ENCODE assay signal across 17 mouse cellular contexts in genomic region chrX:160426486-160426885, GRCm38 (mm10). TPM values are rescaled to one million over a fixed set of nuclear protein-coding genes. Genes with fewer than 3 reads are reported as not detected.
DNase-seq lines count a peak whose midpoint lies in the region; ATAC-seq and TF ChIP-seq lines count a peak whose summit lies in the region.
"Had no signal": no experiment of that assay in that cellular context is flagged by ENCODE, and none has a peak within 500 bp of the region (broad histone marks: within the 10 kb centered on the region; RNA-seq: fewer than 3 reads in every experiment).

No protein-coding gene starts in this region.

- H3K9me3 ChIP-seq in kidney, postnatal 0 days (replicated peaks; ENCODE audit: low read length), result no peaks in the 10 kb centered on the region
- H3K9me3 ChIP-seq in lung, postnatal 0 days (ENCODE audit: low read length), result no peaks in the 10 kb centered on the region
- H3K9me3 ChIP-seq: embryonic facial prominence, embryonic 12.5 days; hindbrain, embryonic 12.5 days; megakaryocyte, embryonic 14.5 days; midbrain, embryonic 15.5 days had no signal

- H3K27me3 ChIP-seq in kidney, postnatal 0 days (ENCODE audit: insufficient read depth, low read length), result no peaks in the 10 kb centered on the region
- H3K27me3 ChIP-seq in lung, postnatal 0 days (replicated peaks; ENCODE audit: insufficient read depth, low read length), result no peaks in the 10 kb centered on the region

- no peaks in the 10 kb centered on the region for H3K4me1 ChIP-seq in kidney, postnatal 0 days (replicated peaks; ENCODE audit: insufficient read depth, low read length)
- no peaks in the 10 kb centered on the region for H3K4me1 ChIP-seq in lung, postnatal 0 days (ENCODE audit: insufficient read depth, low read depth, low read length)
- H3K4me1 ChIP-seq: embryonic facial prominence, embryonic 12.5 days; hindbrain, embryonic 12.5 days; megakaryocyte, embryonic 14.5 days; midbrain, embryonic 15.5 days had no signal

- peak; percentile 63 for TF ChIP-seq EP300 in lung, postnatal 0 days (IDR thresholded peaks at IDR 0.05)

- DNase-seq in adrenal gland, adult 2 months, result peak; percentile 33
- DNase-seq in adrenal gland, postnatal 25 days, result no peak
- DNase-seq in kidney, adult 11 months, result peak; percentile 73
- DNase-seq in kidney, postnatal 0 days (ENCODE audit: low spot score), result peak; percentile 46
- DNase-seq in lung, postnatal 0 days (ENCODE audit: low spot score), result peak; percentile 49
- DNase-seq in embryo, embryonic 11 days, result no peak
- DNase-seq in layer of hippocampus, adult 18-20 months (ENCODE audit: low spot score in 2 of 2), result no peak
- DNase-seq in cerebellum, postnatal 25 days, result no peak
- DNase-seq: cerebellum, adult 11-12 months; gastrocnemius, postnatal 10 days; right cerebral cortex, postnatal 4 days; thymus, postnatal 25 days had no signal

- H3K4me3 ChIP-seq in kidney, postnatal 0 days (replicated peaks; ENCODE audit: low read depth, low read length), result no peak overlapping the region
- no peak overlapping the region for H3K4me3 ChIP-seq in lung, postnatal 0 days (ENCODE audit: low read depth, low read length)
- H3K4me3 ChIP-seq: embryonic facial prominence, embryonic 12.5 days; hindbrain, embryonic 12.5 days; megakaryocyte, embryonic 14.5 days; midbrain, embryonic 15.5 days had no signal

- no peak overlapping the region for H3K9ac ChIP-seq in kidney, postnatal 0 days (ENCODE audit: low read depth, low read length)
- H3K9ac ChIP-seq in lung, postnatal 0 days (replicated peaks; ENCODE audit: low read depth), result no peak overlapping the region
- H3K9ac ChIP-seq: embryonic facial prominence, embryonic 12.5 days; hindbrain, embryonic 12.5 days; midbrain, embryonic 15.5 days had no signal

- no peak overlapping the region for H3K4me2 ChIP-seq in kidney, postnatal 0 days (ENCODE audit: low read length)
- no peak overlapping the region for H3K4me2 ChIP-seq in lung, postnatal 0 days (replicated peaks; ENCODE audit: low read depth, low read length)
- H3K4me2 ChIP-seq: embryonic facial prominence, embryonic 12.5 days; hindbrain, embryonic 12.5 days; midbrain, embryonic 15.5 days had no signal

- no peaks in the 10 kb centered on the region for H3K36me3 ChIP-seq in kidney, postnatal 0 days (ENCODE audit: insufficient read depth, low read length)
- H3K36me3 ChIP-seq in lung, postnatal 0 days (ENCODE audit: insufficient read depth, low read length), result no peaks in the 10 kb centered on the region
- H3K36me3 ChIP-seq: embryonic facial prominence, embryonic 12.5 days; hindbrain, embryonic 12.5 days; midbrain, embryonic 15.5 days had no signal

- no peak overlapping the region for H3K27ac ChIP-seq in kidney, postnatal 0 days
- no peak overlapping the region for H3K27ac ChIP-seq in lung, postnatal 0 days (ENCODE audit: low read length)
- H3K27ac ChIP-seq: embryonic facial prominence, embryonic 12.5 days; hindbrain, embryonic 12.5 days; midbrain, embryonic 15.5 days had no signal

- peak; percentile 88 for ATAC-seq in kidney, postnatal 0 days (replicated peaks; ENCODE audit: low FRiP score, low read depth)
- peak; percentile 72 for ATAC-seq in lung, postnatal 0 days
- ATAC-seq: midbrain, embryonic 15.5 days had no signal

- WGBS in kidney, postnatal 0 days, result 11% methylated on average over 1 of the region's 1 CpGs
- 57% methylated on average over 1 of the region's 1 CpGs for WGBS in lung, postnatal 0 days

- no peak for TF ChIP-seq CTCF in kidney, postnatal 0 days (IDR thresholded peaks at IDR 0.05; ENCODE audit: low read depth)
- no peak for TF ChIP-seq CTCF in lung, postnatal 0 days (IDR thresholded peaks at IDR 0.05)

RNA-seq across cellular contexts. Expression of gene Adgrg2, which starts 36.0 kb away (rescaled TPM):
- total RNA-seq in adrenal gland, adult 2 months (2021), result 1 to 10 TPM; 3.9 to 4.8 TPM
- 0.65 and 1.00 TPM in 2 replicates for polyA plus RNA-seq in adrenal gland, adult 2 months (2012; rRNA removed)
- total RNA-seq in adrenal gland, postnatal 25 days (2021), result 1.8 and 2.0 TPM in 2 replicates
- polyA plus RNA-seq in kidney, postnatal 0 days (2015; fragmentation: Nextera tagmentation; extraction: Ambion mirVana), result 1.5 and 1.7 TPM in 2 replicates
- 4.7 and 5.9 TPM in 2 replicates for polyA plus RNA-seq in lung, postnatal 0 days (2015; fragmentation: Nextera tagmentation; extraction: Ambion mirVana)
- under 1 TPM; 0.50 to 0.99 TPM for total RNA-seq in layer of hippocampus, adult 18-20 months (2021)
- total RNA-seq: MEL had no signal

Comparison
In these comparisons a context has a peak if more than half of its experiments do, and no peak if none do; other contexts are left out.
1. DNase-seq: peak in adrenal gland, adult 2 months (single experiment), kidney, adult 11 months (single experiment), kidney, postnatal 0 days (single experiment) and lung, postnatal 0 days (single experiment); none in adrenal gland, postnatal 25 days (single experiment), embryo, embryonic 11 days (single experiment), layer of hippocampus, adult 18-20 months (0 of 2) and cerebellum, postnatal 25 days (0 of 2).